Mouse (Mus musculus): ENCODE measurements at regions not wholly inside any gene's neighbourhood (a gene's known extent, or its start where the extent isn't known, plus 50 kb on each side); places are given as distances from the start of the nearest gene placed in this dataset.

GRCm38 (mm10) chr13:47347835-47348234, 225.4 kb downstream of the Rnf144b start:
- no peak for ATAC-seq (ENCODE audit: low FRiP score)
- no peak overlapping the region for H3K4me3 ChIP-seq (replicated peaks)
- H3K27ac ChIP-seq (replicated peaks), result no peak overlapping the region
- H3K9ac ChIP-seq (replicated peaks), result no peak overlapping the region
- no peak overlapping the region for H3K4me2 ChIP-seq
- 69% methylated on average over 6 of the region's 6 CpGs for WGBS
- no peaks in the 10 kb centered on the region for H3K36me3 ChIP-seq
- H3K27me3 ChIP-seq (replicated peaks), result no peaks in the 10 kb centered on the region
- H3K9me3 ChIP-seq (replicated peaks), result no peaks in the 10 kb centered on the region
- peaks cover 4% of the 10 kb centered on the region for H3K4me1 ChIP-seq

DNA sequence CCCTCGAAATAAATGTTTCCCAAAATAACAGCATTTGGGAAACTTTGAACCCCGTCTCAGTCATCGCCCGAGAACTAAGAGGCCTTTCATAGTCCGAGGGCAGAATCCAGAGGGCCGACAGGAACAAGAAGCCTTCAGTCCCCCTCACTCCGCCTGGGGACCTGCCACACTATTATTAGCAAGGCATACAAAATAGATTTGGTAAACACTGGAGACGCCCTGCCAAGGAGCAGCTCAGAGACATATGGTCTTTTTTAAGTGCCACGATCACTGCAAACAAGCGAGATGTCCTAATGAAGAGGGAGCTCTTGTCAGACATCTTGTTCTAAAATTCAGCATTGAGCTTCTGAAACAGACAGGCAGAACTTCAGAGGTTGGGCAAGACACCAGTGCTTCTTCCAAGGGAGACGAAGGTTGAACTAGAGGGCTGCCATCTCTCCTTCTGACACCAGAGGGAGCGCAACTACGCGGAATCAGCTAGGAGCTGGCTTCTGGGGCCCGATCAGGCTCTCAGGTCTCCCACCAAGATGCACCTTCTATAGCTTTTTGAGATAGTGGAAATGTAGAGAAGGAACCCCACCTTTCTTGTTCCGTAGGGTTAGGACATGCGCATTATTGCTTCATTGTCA, 226.2 kb downstream of the Rnf144b start:
- peak; percentile 47; the same call in 1 of the 2 replicates for ATAC-seq (ENCODE audit: low FRiP score)

DNA sequence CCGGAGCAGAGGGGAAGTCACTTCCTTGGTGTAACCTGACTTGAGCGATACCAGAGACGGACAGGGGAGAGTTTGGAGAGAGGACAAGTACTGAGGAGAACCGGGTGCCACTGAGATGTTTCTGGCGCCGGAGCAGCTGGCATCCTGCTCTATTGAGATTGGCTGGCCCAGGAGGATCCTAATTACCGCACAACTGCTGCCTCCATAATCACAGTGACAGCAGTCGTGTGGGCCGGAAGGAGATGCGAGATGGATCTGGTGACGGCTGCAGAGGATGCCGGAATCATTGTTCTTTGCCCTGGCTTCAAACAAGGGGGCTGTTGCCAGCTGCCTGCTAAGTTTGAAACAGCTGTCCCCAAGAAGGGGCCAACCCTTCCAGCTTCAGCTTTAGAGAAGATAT, 232.0 kb downstream of the Rnf144b start:
- ATAC-seq (ENCODE audit: low FRiP score), result no peak

More for the DNA sequence above, 226.2 kb downstream of the Rnf144b start:
- Histone ChIP-seq H3K4me1 (peaks cover 4% of the 10 kb centered on the region), H3K9me3 (replicated peaks) (no peaks in the 10 kb centered on the region), H3K27me3 (replicated peaks) (no peaks in the 10 kb centered on the region), H3K4me2 (no peak overlapping the region), H3K36me3 (no peaks in the 10 kb centered on the region), H3K4me3 (replicated peaks) (no peak overlapping the region), H3K27ac (replicated peaks) (no peak overlapping the region), H3K9ac (replicated peaks) (no peak overlapping the region)
- 42% methylated on average over 17 of the region's 17 CpGs for WGBS

DNA sequence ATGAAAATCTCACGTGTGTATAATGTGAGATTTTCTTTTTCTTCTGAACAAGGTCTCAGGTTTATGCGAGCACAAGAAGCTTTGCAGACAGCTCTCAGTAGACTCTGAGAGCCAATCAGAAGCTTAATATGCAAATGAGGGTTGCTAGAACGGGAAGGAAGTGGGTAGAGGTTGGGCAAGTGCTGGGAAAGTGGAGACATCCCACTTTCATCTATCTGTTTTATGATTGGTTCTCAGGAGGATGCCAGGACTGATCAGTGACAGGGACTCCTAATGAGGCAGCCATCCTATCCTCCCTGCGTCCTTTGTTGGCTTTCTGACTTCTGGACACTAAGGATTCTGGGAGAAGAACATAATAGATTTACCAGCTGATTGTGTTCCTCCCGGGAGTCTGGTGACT, 232.7 kb downstream of the Rnf144b start:
- no peak overlapping the region for H3K27ac ChIP-seq (replicated peaks)
- no peak overlapping the region for H3K4me2 ChIP-seq
- no peaks in the 10 kb centered on the region for H3K9me3 ChIP-seq (replicated peaks)
- peaks cover 6% of the 10 kb centered on the region for H3K4me1 ChIP-seq
- H3K36me3 ChIP-seq, result no peaks in the 10 kb centered on the region
- ATAC-seq (ENCODE audit: low FRiP score), result no peak
- no peak overlapping the region for H3K9ac ChIP-seq (replicated peaks)
- no peaks in the 10 kb centered on the region for H3K27me3 ChIP-seq (replicated peaks)
- WGBS, result 55% methylated on average over 5 of the region's 5 CpGs
- no peak overlapping the region for H3K4me3 ChIP-seq (replicated peaks)

More for the DNA sequence above, 232.0 kb downstream of the Rnf144b start:
- H3K9ac ChIP-seq (replicated peaks), result no peak overlapping the region
- no peak overlapping the region for H3K27ac ChIP-seq (replicated peaks)
- H3K4me1 ChIP-seq, result peaks cover 6% of the 10 kb centered on the region
- no peak overlapping the region for H3K4me2 ChIP-seq
- H3K4me3 ChIP-seq (replicated peaks), result no peak overlapping the region
- no peaks in the 10 kb centered on the region for H3K36me3 ChIP-seq
- WGBS, result 56% methylated on average over 12 of the region's 12 CpGs
- no peaks in the 10 kb centered on the region for H3K9me3 ChIP-seq (replicated peaks)
- no peaks in the 10 kb centered on the region for H3K27me3 ChIP-seq (replicated peaks)

GRCm38 (mm10) chr13:47358986-47359385, 236.5 kb downstream of the Rnf144b start:
- Histone ChIP-seq H3K9me3 (replicated peaks) (no peaks in the 10 kb centered on the region), H3K4me2 (no peak overlapping the region), H3K4me3 (replicated peaks) (no peak overlapping the region), H3K27ac (replicated peaks) (no peak overlapping the region), H3K27me3 (replicated peaks) (no peaks in the 10 kb centered on the region), H3K9ac (replicated peaks) (no peak overlapping the region), H3K4me1 (peaks cover 6% of the 10 kb centered on the region), H3K36me3 (no peaks in the 10 kb centered on the region)
- 59% methylated on average over 9 of the region's 9 CpGs for whole genome bisulfite sequencing
- no peak for ATAC-seq (ENCODE audit: low FRiP score)

DNA sequence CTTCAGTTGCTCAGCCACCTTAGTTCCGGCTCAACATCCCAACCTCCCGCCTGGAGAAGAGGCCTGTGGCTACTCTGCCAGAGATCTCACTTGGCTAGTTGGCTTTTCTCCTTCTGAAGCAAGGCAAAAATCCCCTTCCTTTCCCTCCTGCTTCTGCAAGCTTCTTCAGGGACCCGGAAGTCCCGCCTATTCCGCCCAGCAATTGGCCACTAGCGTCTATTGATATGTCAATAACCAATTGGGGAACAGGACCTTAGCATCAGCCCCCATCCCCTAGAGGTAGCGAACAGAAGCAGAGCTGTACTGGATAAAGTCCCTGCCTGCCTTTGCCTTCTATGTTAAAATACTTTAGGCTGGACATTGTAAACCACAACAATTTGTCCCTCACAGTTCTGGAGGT, 243.3 kb downstream of the Rnf144b start:
- no peak overlapping the region for H3K9ac ChIP-seq (replicated peaks)
- H3K4me1 ChIP-seq, result peaks cover 7% of the 10 kb centered on the region; the same call in 1 of the 2 replicates
- no peak overlapping the region for H3K4me2 ChIP-seq
- H3K36me3 ChIP-seq, result no peaks in the 10 kb centered on the region
- H3K27me3 ChIP-seq (replicated peaks), result no peaks in the 10 kb centered on the region
- 79% methylated on average over 7 of the region's 7 CpGs for WGBS
- H3K9me3 ChIP-seq (replicated peaks), result no peaks in the 10 kb centered on the region
- no peak overlapping the region for H3K27ac ChIP-seq (replicated peaks)
- ATAC-seq (ENCODE audit: low FRiP score), result no peak
- H3K4me3 ChIP-seq (replicated peaks), result no peak overlapping the region

- no peak for ATAC-seq (ENCODE audit: low FRiP score)
- no peak overlapping the region for H3K27ac ChIP-seq (replicated peaks)
- no peak overlapping the region for H3K4me2 ChIP-seq
Observed at GRCm38 (mm10) chr13:47368041-47368823, 245.8 kb downstream of the Rnf144b start.

DNA sequence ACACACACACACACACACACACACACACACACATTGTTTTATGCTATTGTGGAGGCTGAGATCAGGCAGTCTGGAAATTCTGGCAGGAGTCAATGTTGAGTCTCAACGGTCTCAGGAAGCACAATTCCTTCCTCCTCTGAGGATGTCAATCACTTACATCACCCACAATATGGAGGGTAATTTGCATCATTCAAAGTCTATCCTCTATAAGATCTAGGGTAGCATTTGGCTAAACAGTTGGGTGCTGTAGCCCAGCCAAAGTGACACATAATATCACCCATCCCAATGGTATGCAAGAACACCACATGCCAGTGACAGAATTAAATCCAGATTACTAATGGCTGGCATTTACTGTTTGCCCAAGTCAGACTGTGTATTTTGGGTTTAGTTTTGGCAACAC, 252.1 kb downstream of the Rnf144b start:
- Histone ChIP-seq H3K4me3 (replicated peaks) (no peak overlapping the region), H3K9me3 (replicated peaks) (peaks cover 3% of the 10 kb centered on the region; the same call in 1 of the 2 replicates), H3K4me2 (no peak overlapping the region), H3K36me3 (no peaks in the 10 kb centered on the region), H3K27ac (replicated peaks) (no peak overlapping the region), H3K9ac (replicated peaks) (no peak overlapping the region), H3K27me3 (replicated peaks) (no peaks in the 10 kb centered on the region), H3K4me1 (no peaks in the 10 kb centered on the region)
- WGBS, result 68% methylated on average over 1 of the region's 1 CpGs
- no peak for ATAC-seq (ENCODE audit: low FRiP score)

More at GRCm38 (mm10) chr13:47368041-47368823, 245.8 kb downstream of the Rnf144b start:
- no peaks in the 10 kb centered on the region for H3K36me3 ChIP-seq
- H3K9me3 ChIP-seq (replicated peaks), result no peaks in the 10 kb centered on the region
- WGBS, result 18% methylated on average over 13 of the region's 13 CpGs
- no peaks in the 10 kb centered on the region for H3K27me3 ChIP-seq (replicated peaks)
- no peak overlapping the region for H3K9ac ChIP-seq (replicated peaks)
- peaks cover 7% of the 10 kb centered on the region; the same call in 1 of the 2 replicates for H3K4me1 ChIP-seq
- no peak overlapping the region for H3K4me3 ChIP-seq (replicated peaks)

DNA sequence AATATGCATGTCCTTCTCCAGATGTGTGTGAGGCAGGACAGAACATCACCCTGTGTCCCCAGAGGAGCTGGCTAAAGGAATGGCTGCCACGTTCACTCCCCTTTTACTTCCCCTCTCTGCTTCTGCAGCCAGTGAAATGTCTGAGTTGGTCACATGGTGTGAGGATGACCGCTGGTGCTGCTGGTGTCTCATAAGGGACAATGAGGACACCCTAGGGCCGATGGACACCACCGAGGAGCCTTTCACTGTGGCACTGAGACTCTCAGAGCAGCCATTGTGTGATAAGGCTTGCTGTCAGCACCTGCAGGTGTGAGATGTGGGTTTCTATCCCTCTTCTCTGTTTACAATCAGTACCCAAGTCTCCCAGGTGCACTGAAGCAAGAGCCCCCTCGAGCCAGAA, 268.6 kb downstream of the Rnf144b start:
- H3K4me3 ChIP-seq (replicated peaks), result no peak overlapping the region
- WGBS, result 67% methylated on average over 5 of the region's 5 CpGs
- H3K4me1 ChIP-seq, result no peaks in the 10 kb centered on the region
- H3K4me2 ChIP-seq, result no peak overlapping the region
- no peaks in the 10 kb centered on the region for H3K9me3 ChIP-seq (replicated peaks)
- H3K36me3 ChIP-seq, result no peaks in the 10 kb centered on the region
- H3K27ac ChIP-seq (replicated peaks), result no peak overlapping the region
- no peak for ATAC-seq (ENCODE audit: low FRiP score)
- H3K27me3 ChIP-seq (replicated peaks), result no peaks in the 10 kb centered on the region
- H3K9ac ChIP-seq (replicated peaks), result no peak overlapping the region

DNA sequence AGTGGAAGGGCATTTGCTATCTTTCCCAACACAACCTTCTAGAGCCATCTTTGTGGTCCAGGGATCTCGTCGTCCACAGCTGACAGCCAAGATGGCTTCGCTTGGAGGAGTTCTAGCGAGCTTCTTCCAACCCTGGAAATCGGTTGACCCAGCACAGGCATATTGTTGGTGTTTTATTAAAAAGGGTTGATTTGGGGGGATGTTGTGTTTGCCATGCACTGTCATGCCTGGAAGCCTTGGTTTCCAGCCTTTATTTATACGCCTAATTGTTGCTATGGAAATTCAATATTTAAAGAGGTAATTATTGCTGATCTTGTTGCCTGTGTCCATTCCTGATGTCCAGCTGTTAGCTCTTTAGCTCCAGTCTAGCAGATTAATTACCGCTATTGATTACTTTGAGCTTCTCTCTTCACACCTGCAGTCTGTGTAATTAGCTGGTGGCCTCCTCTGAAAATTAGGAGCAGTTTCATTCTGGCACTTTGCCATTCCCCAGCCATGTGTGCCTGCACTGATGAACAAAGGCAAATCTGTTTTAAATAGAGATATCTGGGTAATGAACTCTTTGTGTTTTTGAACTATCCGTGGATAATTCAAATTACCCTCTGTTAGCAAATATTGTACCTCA, 275.4 kb downstream of the Rnf144b start:
- H3K4me2 ChIP-seq, result no peak overlapping the region
- no peaks in the 10 kb centered on the region for H3K27me3 ChIP-seq (replicated peaks)
- ATAC-seq (ENCODE audit: low FRiP score), result no peak
- H3K27ac ChIP-seq (replicated peaks), result no peak overlapping the region; the same call in 1 of the 2 replicates
- H3K9ac ChIP-seq (replicated peaks), result no peak overlapping the region
- 58% methylated on average over 8 of the region's 8 CpGs for WGBS
- H3K4me1 ChIP-seq, result peaks cover 4% of the 10 kb centered on the region; the same call in 1 of the 2 replicates
- no peak overlapping the region for H3K4me3 ChIP-seq (replicated peaks)
- no peaks in the 10 kb centered on the region for H3K36me3 ChIP-seq
- H3K9me3 ChIP-seq (replicated peaks), result no peaks in the 10 kb centered on the region

DNA sequence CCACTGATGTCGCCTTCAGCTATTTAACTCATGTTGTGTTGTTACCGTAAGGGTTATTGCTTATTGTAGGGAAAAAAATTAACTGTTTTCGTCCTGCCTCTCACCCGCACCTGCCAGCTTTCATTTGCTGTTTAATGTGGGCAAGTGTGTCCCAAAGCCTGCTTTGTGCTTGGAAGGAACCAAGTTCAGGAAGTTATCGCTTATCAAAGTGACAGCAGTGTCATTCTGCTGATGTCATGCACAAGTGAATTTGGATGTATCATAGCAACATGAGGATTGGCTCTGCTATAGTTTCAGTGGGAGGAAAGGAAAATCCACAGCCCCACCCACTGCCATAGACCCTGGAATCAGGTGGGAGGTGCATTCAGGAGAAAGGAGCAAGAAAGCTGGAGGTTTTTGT, 276.5 kb downstream of the Rnf144b start:
- Histone ChIP-seq H3K27me3 (replicated peaks) (no peaks in the 10 kb centered on the region), H3K4me1 (peaks cover 4% of the 10 kb centered on the region; the same call in 1 of the 2 replicates), H3K4me3 (replicated peaks) (no peak overlapping the region), H3K36me3 (no peaks in the 10 kb centered on the region), H3K27ac (replicated peaks) (no peak overlapping the region), H3K9me3 (replicated peaks) (no peaks in the 10 kb centered on the region), H3K9ac (replicated peaks) (no peak overlapping the region), H3K4me2 (no peak overlapping the region)
- WGBS, result 49% methylated on average over 5 of the region's 5 CpGs
- ATAC-seq (ENCODE audit: low FRiP score), result no peak

DNA sequence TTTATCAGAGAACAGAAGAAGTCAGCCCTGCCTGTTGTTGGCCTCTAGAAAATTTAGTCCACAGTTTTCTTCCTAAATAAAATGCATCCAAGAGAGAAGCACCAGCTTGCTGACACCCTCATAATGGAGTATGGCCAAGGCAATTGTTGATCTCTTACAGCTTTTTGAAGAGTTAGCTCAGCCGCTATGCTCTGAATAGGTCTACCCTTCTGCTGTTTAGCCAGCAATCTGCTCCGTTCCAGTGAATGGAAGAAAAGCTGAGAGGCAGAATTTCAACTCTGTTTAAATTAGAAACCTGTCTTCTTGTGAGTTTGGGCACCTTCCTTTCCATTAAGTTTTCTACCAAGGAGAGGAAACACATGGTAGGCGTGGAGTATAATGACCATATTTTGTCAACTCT, 290.8 kb downstream of the Rnf144b start:
- Histone ChIP-seq H3K9ac (replicated peaks) (no peak overlapping the region), H3K4me1 (no peaks in the 10 kb centered on the region), H3K4me2 (no peak overlapping the region), H3K36me3 (no peaks in the 10 kb centered on the region), H3K27me3 (replicated peaks) (no peaks in the 10 kb centered on the region), H3K9me3 (replicated peaks) (no peaks in the 10 kb centered on the region), H3K27ac (replicated peaks) (no peak overlapping the region), H3K4me3 (replicated peaks) (no peak overlapping the region)
- no peak for ATAC-seq (ENCODE audit: low FRiP score)
- 81% methylated on average over 3 of the region's 3 CpGs for WGBS

Data from neural tube, embryonic 15.5 days (tissue).